Mouse (Mus musculus) heart, embryonic 11.5 days (tissue): ENCODE data around the gene Birc3. TPM values are rescaled to one million over a fixed set of nuclear protein-coding genes. Genes with fewer than 3 reads are reported as not detected.
"Not testable (repeated sequence)": the region's sequence is repeated elsewhere in the genome, so short reads cannot be mapped to it uniquely, and the experiment has no call there.

ENCODE experiments used
- ATAC-seq: fragments of 200-750 bp; cut with Nextera tagmentation; replicated peaks from 2 replicates; pipeline ENCODE4 v1.8.0; 2017; ENCODE audit warnings: moderate library complexity; ENCODE audit not compliant: insufficient number of reproducible peaks, low FRiP score, low TSS enrichment
- H3K27ac ChIP-seq: fragments of 300-500 bp; sonication (generic); 2 replicates; pipeline ENCODE4 v1.5.1; 2014; ENCODE audit warnings: mild to moderate bottlenecking, low read depth, low read length
- H3K27me3 ChIP-seq: fragments of 300-500 bp; sonication (generic); 2 replicates; pipeline ENCODE4 v1.6.1; 2014; ENCODE audit warnings: mild to moderate bottlenecking, low read length, mixed read lengths; ENCODE audit not compliant: control insufficient read depth, insufficient read depth
- H3K36me3 ChIP-seq: fragments of 300-500 bp; sonication (generic); 2 replicates; pipeline ENCODE4 v1.6.1; 2014; ENCODE audit warnings: mild to moderate bottlenecking, low read length, moderate library complexity, mixed read lengths; ENCODE audit not compliant: control insufficient read depth, insufficient read depth
- H3K4me1 ChIP-seq: fragments of 300-500 bp; sonication (generic); 2 replicates; pipeline ENCODE4 v1.6.1; 2014; ENCODE audit warnings: low read length; ENCODE audit not compliant: control insufficient read depth, insufficient read depth
- H3K4me2 ChIP-seq: fragments of 300-500 bp; sonication (generic); 2 replicates; pipeline ENCODE4 v1.6.1; 2014; ENCODE audit warnings: mild to moderate bottlenecking, moderate library complexity
- H3K4me3 ChIP-seq: fragments of 300-500 bp; sonication (generic); 2 replicates; pipeline ENCODE4 v1.5.1; 2014; ENCODE audit warnings: low read depth, low read length
- H3K9ac ChIP-seq: fragments of 300-500 bp; sonication (generic); 2 replicates; pipeline ENCODE4 v1.6.1; 2014; ENCODE audit warnings: mild to moderate bottlenecking, low read depth, low read length, moderate library complexity
- H3K9me3 ChIP-seq: fragments of 300-500 bp; sonication (generic); replicated peaks from 2 replicates; pipeline ENCODE4 v1.6.1; 2016; ENCODE audit warnings: low read length; ENCODE audit not compliant: control insufficient read depth
- WGBS: fragments of 180-500 bp; shearing (Covaris S2); extraction: QIAGEN DNeasy Blood & Tissue Kit; methylation state at CpG from one replicate; pipeline ENCODE4 v1.1.7; 2014; ENCODE audit not compliant: insufficient replicate concordance; 5-methylcytosine and 5-hydroxymethylcytosine counted together
- polyA plus RNA-seq: library from polyadenylated mRNA; unstranded; fragments of >200 nt; fragmentation: Nextera tagmentation; extraction: Ambion mirVana; gene quantifications from 2 replicates; pipeline ENCODE4 v1.2.1, GENCODE M21; 2014

The Birc3 gene
- polyA plus RNA-seq, 1 experiment from 2014 or later: 4.2 TPM

GRCm38 (mm10) chr9:7855374-7855773, 17.6 kb downstream of the Birc3 start:
- WGBS: 39% methylated on average over 1 of the region's 1 CpGs
- Histone ChIP-seq H3K9me3 (no peaks in the 10 kb centered on the region), H3K9ac (no peak overlapping the region), H3K4me1 (0 out of 2 replicates have a peak, but pooled peaks cover 2% of the 10 kb centered on the region), H3K27ac (no peak overlapping the region), H3K4me2 (no peak overlapping the region), H3K27me3 (no peaks in the 10 kb centered on the region), H3K36me3 (0 out of 2 replicates have a peak, but pooled peaks cover 3% of the 10 kb centered on the region), H3K4me3 (no peak overlapping the region)
- no peak for ATAC-seq

DNA sequence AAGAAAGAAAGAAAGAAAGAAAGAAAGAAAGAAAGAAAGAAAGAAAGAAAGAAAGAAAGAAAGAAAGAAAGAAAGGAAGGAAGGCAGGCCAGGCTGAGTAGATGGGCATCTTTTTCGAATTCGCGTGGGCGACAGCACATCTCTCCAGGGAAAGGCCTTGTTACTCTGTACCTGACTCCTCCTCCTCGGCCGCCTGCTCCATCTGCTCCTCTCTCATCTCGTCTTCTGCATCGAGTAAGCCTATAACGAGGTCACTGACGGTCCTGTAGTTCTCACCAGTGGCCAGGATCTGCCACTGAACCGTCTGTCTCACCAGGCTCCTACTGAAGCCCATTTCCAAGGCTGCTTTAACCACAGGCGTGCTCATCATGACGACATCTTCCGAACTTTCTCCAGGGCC, 18.8 kb downstream of the Birc3 start:
- H3K9me3 ChIP-seq, H3K27me3 ChIP-seq, H3K9ac ChIP-seq, H3K4me2 ChIP-seq, H3K4me3 ChIP-seq, H3K4me1 ChIP-seq, H3K27ac ChIP-seq, ATAC-seq, H3K36me3 ChIP-seq: not testable (repeated sequence)
- WGBS: 69% methylated on average over 14 of the region's 14 CpGs

DNA sequence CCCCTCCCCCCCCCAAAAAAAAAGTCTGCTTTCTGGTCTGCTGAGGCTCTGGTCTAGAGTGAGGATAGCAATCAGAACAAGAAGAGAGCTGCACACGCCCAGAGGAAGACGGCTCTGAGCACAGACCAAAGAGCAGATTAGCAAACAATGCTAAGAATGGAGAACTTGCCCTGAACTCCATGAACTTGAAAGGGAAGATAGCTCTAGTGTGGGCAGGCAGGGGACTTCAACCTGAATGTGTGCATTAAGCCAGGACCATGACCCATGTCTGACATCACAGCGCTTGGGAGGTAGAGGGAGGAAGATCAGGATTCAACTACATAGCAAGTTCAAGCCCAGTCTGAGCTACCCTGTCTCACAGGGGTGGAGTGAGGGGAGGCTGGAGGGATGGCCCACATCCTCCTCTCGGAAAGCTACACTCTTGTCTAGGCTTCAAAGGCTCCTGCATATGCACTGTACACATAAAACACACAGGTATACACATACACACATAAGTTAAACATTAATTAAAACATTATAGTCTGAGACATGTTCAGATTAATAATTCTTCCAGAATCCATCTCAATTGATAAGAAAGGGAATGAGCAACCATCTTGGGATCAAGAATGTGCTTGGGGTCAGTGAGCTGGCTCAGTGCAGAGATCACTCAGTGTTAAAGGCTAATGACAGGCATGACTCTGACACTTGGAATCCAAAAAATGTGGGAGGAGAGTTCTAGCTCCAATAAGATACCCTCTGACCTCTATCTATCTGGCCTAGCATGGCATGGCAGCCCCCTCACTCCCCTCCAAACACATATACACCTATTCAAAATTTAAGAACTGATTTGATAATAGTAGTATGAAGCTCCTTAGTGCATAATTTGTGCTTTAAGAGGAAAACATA, 20.4 kb downstream of the Birc3 start:
- Histone ChIP-seq H3K9me3 (no peaks in the 10 kb centered on the region), H3K27me3 (no peaks in the 10 kb centered on the region), H3K4me3 (no peak overlapping the region), H3K36me3 (no peaks in the 10 kb centered on the region), H3K9ac (no peak overlapping the region), H3K4me1 (0 out of 2 replicates have a peak, but pooled peaks cover 2% of the 10 kb centered on the region), H3K4me2 (no peak overlapping the region), H3K27ac (no peak overlapping the region)
- WGBS: 47% methylated on average over 4 of the region's 4 CpGs
- ATAC-seq: no peak; the same call in 1 of the 2 replicates

DNA sequence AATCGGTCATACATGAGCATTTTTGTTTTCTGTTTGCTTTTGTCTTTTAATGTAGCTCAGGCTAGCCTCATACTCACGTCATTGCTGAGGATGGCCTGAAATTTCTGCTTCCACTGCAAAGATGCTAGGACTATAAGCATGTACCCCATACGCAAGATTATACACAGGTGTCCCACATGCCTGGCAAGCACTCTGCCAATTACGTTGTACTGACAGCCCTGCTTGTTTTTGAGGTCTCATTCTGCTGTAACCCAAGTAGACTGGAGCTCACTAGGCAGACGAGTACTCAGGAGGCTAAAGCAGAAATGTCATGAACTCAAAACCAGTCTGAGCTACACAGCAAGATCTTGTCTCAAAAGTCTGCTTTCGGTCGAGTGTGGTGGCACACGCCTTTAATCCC, 21.1 kb downstream of the Birc3 start:
- no peak overlapping the region for H3K27ac ChIP-seq
- H3K4me3 ChIP-seq: no peak overlapping the region
- H3K9ac ChIP-seq: no peak overlapping the region
- H3K4me2 ChIP-seq: no peak overlapping the region
- H3K27me3 ChIP-seq: no peaks in the 10 kb centered on the region
- ATAC-seq: no peak
- 0 out of 2 replicates have a peak, but pooled peaks cover 2% of the 10 kb centered on the region for H3K4me1 ChIP-seq
- H3K9me3 ChIP-seq: no peaks in the 10 kb centered on the region
- H3K36me3 ChIP-seq: no peaks in the 10 kb centered on the region
- WGBS: 85% methylated on average over 8 of the region's 8 CpGs

- H3K4me1 ChIP-seq: 0 out of 2 replicates have a peak, but pooled peaks cover 7% of the 10 kb centered on the region
- no peak overlapping the region for H3K4me3 ChIP-seq
- no peak for ATAC-seq
- H3K9ac ChIP-seq: no peak overlapping the region
- no peaks in the 10 kb centered on the region for H3K9me3 ChIP-seq
- H3K4me2 ChIP-seq: no peak overlapping the region
- H3K27ac ChIP-seq: no peak overlapping the region
- 86% methylated on average over 18 of the region's 18 CpGs for WGBS
- no peaks in the 10 kb centered on the region for H3K27me3 ChIP-seq
- H3K36me3 ChIP-seq: no peaks in the 10 kb centered on the region
Measured at GRCm38 (mm10) chr9:7848191-7848590, 24.8 kb downstream of the Birc3 start.

GRCm38 (mm10) chr9:7846667-7847199, 26.3 kb downstream of the Birc3 start:
- Histone ChIP-seq H3K27me3 (no peaks in the 10 kb centered on the region), H3K36me3 (no peaks in the 10 kb centered on the region), H3K9me3 (no peaks in the 10 kb centered on the region), H3K9ac (no peak overlapping the region), H3K4me3 (no peak overlapping the region), H3K27ac (no peak overlapping the region), H3K4me1 (0 out of 2 replicates have a peak, but pooled peaks cover 5% of the 10 kb centered on the region), H3K4me2 (no peak overlapping the region)
- ATAC-seq: no peak
- WGBS: 72% methylated on average over 1 of the region's 1 CpGs

- no peaks in the 10 kb centered on the region for H3K9me3 ChIP-seq
- 82% methylated on average over 4 of the region's 4 CpGs for WGBS
- no peak overlapping the region for H3K9ac ChIP-seq
- H3K27ac ChIP-seq: no peak overlapping the region
- no peaks in the 10 kb centered on the region for H3K36me3 ChIP-seq
- no peaks in the 10 kb centered on the region for H3K27me3 ChIP-seq
- H3K4me2 ChIP-seq: no peak overlapping the region
- ATAC-seq: no peak
- 0 out of 2 replicates have a peak, but pooled peaks cover 5% of the 10 kb centered on the region for H3K4me1 ChIP-seq
- H3K4me3 ChIP-seq: no peak overlapping the region
Measured at GRCm38 (mm10) chr9:7845216-7845895, 27.6 kb downstream of the Birc3 start.

- Histone ChIP-seq H3K9ac (no peak overlapping the region), H3K9me3 (no peaks in the 10 kb centered on the region), H3K27ac (no peak overlapping the region), H3K4me1 (0 out of 2 replicates have a peak, but pooled peaks cover 5% of the 10 kb centered on the region), H3K27me3 (no peaks in the 10 kb centered on the region), H3K4me3 (no peak overlapping the region), H3K36me3 (no peaks in the 10 kb centered on the region), H3K4me2 (no peak overlapping the region)
- ATAC-seq: no peak
- 61% methylated on average over 6 of the region's 6 CpGs for WGBS
Measured at GRCm38 (mm10) chr9:7841221-7841620, 31.8 kb downstream of the Birc3 start.
